Mouse (Mus musculus) liver, adult (tissue): ENCODE data around the gene Sp2.

Experiments used
- GATA4 ChIP-seq: IDR thresholded peaks from 2 replicates; pipeline ENCODE4 v1.6.1; 2014; ENCODE audit warnings: mild to moderate bottlenecking, low read length; ENCODE audit not compliant: insufficient replicate concordance

The Sp2 gene

GRCm38 (mm10) chr11:96967544-96968269, 15.1 kb downstream of the Sp2 start:
- no peak for TF ChIP-seq GATA4

GRCm38 (mm10) chr11:96966914-96967543, 15.7 kb downstream of the Sp2 start:
- no peak for TF ChIP-seq GATA4

- no peak for TF ChIP-seq GATA4
Observed at GRCm38 (mm10) chr11:96966172-96966571, 16.6 kb downstream of the Sp2 start.

- no peak for TF ChIP-seq GATA4
Observed at GRCm38 (mm10) chr11:96963580-96963979, 19.2 kb downstream of the Sp2 start.

- no peak for TF ChIP-seq GATA4
Observed at GRCm38 (mm10) chr11:96957061-96957805, 25.5 kb downstream of the Sp2 start.

- TF ChIP-seq GATA4: no peak
Observed at GRCm38 (mm10) chr11:96956009-96956724, 26.6 kb downstream of the Sp2 start.

- TF ChIP-seq GATA4: no peak
Observed at GRCm38 (mm10) chr11:96955094-96955493, 27.7 kb downstream of the Sp2 start.

GRCm38 (mm10) chr11:96952896-96953295, 29.9 kb downstream of the Sp2 start:
- no peak for TF ChIP-seq GATA4

GRCm38 (mm10) chr11:96952426-96952825, 30.3 kb downstream of the Sp2 start:
- TF ChIP-seq GATA4: no peak

- TF ChIP-seq GATA4: no peak
Observed at GRCm38 (mm10) chr11:96950767-96951166, 32.0 kb downstream of the Sp2 start.

- no peak for TF ChIP-seq GATA4
Observed at GRCm38 (mm10) chr11:96947849-96948248, 34.9 kb downstream of the Sp2 start.

GRCm38 (mm10) chr11:96946498-96946897, 36.3 kb downstream of the Sp2 start:
- TF ChIP-seq GATA4: no peak

GRCm38 (mm10) chr11:96944844-96945580, 37.7 kb downstream of the Sp2 start:
- TF ChIP-seq GATA4: no peak

GRCm38 (mm10) chr11:96943746-96944304, 38.9 kb downstream of the Sp2 start, which contains the start of gene Pnpo:
Gene Pnpo, minus strand, starts transcription at chr11:96943986.
- no peak for TF ChIP-seq GATA4
